Mouse (Mus musculus) testis, postnatal 10 days (tissue): ENCODE data around the gene Fgfr2.
"Not testable (repeated sequence)": the region's sequence is repeated elsewhere in the genome, so short reads cannot be mapped to it uniquely, and the experiment has no call there.

ENCODE experiments used
- DNase-seq: peaks from one replicate; pipeline ENCODE4 v3.0.0; 2021; ENCODE audit warnings: low spot score

Gene Fgfr2

DNA sequence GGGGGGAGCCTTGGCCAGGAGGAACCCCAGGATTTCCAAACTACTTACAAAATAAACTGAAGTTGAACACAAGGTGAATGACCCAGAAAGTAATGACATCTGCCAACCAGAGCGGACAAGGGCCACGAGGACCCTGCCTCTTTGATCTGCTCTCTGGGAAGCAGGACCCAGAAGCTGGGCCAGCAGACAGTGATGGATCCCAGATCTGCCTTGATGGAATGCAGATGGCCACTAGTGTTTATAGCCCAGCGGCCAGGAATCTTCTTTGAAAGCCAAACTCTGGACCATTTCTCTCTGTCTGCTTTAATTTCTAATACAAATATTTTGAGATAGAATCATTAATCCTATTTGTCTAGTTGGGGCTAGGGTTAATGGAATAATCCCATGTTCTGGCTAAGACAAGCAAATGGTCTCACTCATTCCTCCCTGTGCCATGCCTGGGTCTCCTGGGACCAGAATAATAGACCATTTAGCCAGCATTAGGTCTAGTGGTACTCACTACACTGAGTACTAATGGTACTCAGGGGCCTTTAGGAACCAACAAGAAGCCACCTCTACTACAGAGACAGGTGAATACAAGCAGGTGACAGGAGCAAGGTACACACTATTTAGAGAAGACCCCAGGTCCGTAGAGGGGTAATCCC is 674.5 kb downstream of the Fgfr2 start:
- DNase-seq, result no peak

DNA sequence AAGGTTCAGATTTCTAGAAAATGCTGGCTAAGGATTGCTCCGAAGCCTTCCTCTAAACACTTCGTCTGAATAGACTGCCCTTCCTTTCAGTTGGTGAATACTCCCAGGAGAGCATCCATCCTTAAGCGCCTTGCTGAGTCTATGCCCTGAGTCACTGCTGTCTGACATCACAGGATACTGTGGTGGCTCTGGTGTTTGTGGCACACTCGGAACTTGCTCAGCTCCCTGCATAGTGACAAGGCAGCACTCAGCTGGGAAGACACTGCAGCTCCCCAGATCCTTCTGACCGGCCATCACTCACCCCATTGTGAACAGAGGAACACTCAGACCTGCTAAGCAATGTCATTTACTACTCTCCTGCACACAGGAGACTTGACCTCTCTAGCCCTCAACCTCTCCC is 675.6 kb downstream of the Fgfr2 start:
- DNase-seq, result no peak

DNA sequence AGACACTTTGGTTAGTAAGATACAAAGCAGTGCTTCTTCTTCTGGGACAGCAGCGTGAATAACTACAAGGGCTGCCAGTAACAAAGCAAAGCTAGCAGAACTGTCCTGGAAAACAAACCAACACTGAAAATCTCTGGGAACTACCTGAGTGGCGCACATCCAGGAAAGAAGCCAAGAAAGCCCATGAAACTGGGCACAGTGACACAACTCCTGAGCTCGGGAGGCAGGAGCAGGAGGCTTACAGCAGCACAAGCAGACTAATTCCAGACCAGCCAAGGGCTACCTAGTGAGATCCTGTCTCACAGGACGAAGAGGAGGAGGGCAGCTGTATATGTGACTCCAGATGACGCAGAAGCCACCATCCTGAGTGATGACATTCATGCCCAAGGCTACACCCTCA is 676.3 kb downstream of the Fgfr2 start:
- DNase-seq, result no peak

DNA sequence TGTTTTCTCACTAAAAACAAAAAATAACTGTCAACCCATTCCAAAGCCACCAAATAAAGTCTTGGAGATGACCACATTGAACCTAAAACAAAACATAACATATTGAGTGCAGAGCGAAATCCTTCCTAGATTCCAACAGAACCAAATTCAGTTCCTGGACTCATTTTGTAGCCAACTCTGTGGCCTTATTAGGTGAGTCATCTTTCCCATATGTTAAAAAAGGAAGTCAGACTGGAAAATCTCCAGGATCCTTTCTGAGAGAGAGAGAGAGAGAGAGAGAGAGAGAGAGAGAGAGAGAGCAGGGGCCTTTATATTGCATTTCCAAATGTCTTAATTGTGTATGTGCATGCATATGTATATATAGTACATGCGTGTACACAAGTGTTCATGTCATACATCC is 678.9 kb downstream of the Fgfr2 start:
- DNase-seq, result no peak

DNA sequence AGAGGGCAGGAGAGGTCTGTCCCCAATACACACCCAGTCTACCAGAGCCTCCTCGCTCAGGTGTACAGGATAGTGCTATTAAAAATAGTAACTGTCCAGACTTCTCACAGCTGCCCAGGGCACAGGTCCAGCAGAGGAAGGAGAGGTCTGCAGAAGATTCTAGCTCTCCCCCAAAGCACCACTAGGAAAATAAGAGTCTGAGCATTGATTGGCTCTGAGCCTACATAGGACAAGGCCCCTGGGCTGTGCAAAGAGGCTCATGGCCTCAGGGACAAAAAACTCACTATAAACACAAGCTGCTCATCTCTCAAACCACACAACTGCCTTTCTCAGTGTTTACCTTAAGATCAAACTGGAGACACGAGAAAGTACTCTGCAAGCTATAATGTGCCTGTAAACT is 679.4 kb downstream of the Fgfr2 start:
- no peak for DNase-seq

DNA sequence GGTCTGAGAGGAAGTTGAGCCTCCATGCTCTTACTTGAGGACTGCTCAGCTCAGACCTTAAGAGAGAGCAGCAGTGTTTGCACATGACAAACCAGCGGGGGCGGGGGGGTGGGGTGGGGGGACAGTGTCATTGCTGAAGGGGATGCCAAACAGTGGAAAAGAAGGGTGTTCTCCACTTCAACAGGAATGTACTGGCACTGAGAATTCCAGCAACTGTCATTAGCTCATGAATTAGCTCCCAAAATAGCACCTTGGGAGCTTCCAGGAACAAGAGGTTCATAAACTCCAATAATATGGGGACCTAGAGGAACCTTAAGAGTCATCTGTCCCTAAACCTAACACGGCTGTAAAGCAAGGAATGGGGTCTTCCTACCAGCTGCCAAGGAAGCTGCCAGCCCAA is 680.0 kb downstream of the Fgfr2 start:
- DNase-seq, result no peak

DNA sequence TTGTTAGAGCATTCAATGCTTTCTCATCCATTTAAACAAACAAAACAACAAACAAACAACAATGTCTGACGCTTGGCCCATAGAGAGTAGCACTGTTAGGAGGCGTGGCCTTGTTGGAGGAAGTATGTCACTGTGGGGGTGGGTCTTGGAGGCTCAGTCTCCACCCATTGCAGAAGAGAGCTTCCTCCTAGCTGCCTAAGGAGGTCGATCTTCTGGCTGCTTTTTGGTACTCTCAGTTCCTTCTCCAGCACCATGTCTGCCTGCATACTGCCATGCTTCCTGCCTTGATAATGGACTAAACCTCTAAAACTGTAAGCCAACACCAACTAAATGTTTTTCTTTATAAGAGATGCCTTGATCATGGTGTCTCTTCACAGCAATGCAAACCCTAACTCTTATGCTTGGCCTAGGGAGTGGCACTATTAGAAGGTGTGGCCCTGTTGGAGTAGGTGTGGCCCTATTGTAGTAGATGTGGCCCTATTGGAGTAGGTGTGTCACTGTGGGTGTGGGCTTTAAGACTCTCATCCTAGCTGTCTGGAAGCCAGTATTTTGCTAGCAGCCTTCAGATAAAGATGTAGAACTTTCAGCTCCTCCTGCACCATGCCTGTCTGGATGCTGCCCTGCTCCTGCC is 680.9 kb downstream of the Fgfr2 start:
- DNase-seq, result not testable (repeated sequence)

DNA sequence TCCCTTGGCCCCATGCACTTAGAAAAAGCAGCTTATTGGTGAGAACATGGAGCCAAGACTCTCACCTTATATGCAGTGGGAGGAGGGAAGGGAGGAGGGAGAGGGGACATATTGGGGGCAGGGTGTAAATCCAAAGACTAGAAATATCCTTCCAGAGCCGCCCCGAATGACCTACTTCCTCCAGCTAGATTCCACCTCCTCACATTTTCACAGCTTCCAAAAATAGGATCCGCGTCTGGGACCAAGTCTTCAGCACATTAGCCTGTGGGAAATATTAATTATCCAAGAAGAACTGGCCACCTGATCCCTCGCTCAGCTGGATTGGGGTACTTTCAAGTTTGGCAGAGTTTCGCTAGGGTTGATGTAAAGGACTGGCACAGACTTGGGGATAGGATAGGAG is 683.2 kb downstream of the Fgfr2 start:
- no peak for DNase-seq

DNA sequence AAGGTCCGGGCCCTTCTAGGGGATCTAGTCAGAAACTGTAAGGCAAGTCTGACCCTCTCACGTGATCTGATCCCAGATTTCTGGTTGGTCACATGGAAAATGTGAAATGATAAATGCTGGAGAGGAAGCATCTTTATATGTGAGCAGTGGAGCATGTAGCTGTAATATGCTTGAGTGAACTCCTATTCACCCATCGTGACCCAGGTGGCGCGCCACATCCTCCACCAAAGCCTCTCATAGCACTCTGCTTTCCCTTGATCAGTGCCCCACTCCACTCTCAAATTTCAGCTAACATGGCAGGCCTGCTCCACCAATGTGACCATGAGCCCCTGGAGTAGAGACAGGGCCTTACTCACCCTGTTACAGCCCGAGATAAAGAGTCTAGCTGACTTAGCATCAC is 685.1 kb downstream of the Fgfr2 start:
- DNase-seq, result no peak

DNA sequence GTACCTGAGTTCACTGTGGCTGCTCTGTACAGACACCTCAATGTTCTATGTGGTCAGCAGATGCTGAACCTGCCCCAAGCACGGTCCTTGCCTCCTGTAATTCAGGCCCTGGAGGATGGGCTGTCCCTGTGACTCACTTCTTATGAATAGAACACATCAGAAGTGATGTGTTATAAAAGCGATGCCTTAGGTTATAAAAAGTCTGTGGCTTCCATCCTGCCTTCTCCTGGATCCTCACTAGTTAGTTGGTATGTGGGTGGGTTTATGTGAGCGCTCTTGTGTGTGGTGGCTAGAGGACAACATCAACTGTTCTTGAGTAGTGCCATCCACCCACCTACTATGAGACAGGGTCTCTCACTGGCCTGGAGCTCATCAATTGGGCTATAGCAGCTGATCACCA is 685.7 kb downstream of the Fgfr2 start:
- no peak for DNase-seq

DNA sequence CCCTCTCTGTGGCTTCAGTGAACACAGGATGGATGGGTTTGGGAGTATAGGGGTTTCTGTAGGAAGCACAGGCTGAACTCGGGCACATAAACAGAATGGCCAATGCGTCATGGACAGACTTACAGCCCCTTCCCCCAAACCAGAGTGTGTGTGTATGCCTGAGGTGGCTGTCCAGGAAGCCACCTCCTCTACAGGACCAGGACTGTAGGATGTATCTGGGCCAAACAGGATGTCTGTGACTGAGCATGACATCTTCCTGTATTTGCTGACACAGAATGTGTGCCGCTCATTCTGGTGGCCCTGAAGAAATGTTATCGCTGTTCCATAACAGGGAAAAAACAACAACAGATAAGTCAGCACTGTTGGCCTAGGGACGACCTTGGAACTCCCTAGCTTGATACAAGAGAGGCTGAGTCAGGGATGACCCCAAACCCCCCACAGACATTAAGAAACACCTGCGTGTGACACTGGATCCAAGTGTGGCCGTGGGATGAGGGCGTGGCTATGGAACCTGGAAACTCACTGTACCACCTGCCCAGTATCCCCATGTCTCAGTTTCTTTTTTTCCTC is 687.6 kb downstream of the Fgfr2 start:
- no peak for DNase-seq

DNA sequence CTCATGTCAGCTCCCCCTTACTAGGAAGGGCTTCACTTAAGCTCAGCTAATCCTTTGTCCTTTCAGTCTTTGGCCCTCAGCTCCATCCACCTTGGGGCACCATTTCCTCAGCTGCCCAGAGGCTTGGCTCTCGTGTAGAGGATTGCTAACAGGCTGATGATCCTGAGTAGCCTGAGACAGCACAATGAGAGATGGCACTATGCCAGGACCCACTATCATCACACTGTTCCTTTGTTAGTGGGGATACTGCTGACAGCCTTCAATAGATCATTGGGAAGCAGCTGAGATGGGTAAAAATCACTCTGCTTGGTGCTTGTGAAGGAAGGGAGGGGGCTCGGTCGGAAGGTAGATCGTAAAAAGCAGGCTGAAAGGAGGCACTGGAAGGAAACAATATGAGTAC is 693.8 kb downstream of the Fgfr2 start:
- no peak for DNase-seq

DNA sequence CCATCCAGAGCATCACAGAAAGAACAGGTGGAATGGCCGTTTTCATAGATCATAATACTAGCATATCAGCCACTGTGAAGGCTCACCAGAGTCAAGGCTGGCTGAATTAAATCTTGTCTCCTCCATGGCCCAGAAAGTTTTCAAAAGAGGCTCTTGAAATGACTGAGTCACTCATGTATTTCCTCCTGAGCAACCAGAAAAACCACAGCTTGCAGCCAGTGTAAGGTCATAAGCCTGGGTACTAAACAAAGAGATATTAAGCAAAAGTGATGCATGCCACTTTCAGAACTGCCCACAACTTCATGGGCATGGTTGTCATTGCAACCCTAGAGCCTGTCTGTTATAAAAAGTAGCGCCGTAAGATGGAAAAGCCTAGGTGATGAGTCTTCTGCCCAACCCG is 694.8 kb downstream of the Fgfr2 start:
- DNase-seq, result no peak

DNA sequence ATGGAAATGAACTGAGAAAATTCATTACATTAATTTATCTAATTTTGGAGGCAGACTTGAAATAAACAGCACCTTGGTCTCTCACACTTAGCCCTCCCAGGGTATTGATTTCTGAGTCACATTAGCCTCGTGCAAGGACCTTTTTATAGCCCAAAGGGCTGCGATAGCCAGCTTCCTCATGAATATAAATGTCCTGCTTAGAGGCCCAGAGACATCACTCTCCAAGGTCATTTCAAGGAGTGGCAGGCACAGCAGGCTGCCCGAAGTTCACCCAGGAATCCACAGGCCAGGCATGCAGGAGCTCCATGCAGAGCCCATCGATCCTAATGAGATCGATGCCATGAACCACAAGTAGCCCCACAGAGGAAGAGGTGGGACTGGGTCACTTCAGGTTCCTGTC is 697.1 kb downstream of the Fgfr2 start:
- no peak for DNase-seq

DNA sequence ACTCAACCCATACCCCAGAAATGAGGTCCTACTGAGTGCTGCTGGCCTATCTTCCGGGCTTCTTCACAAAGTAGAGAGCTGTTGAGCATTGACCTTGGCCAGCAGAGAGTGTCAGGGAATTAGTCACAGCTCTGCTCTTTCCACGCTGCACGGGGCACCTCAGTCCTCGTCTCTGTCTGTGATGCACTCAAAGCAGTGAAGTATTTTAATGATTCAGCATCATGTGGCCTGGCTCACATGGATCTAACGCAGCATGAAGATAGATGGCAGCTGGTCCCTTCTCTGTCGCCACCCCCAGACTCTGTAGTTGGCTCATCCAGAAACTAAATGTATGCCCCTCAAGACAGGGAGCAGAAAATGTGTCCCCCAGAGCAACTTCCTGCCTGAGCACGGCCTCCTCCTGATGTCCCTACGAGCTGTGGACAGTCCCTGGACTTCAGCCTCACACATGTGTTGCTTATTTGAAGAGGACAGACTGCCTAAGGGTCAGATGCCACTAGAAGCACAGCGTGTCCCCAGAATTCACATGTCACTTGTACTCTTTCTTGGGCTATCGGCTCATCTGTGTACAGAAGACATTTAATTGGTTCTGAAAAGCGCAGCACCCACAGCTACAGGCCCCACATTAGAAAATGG is 697.7 kb downstream of the Fgfr2 start:
- DNase-seq, result no peak

DNA sequence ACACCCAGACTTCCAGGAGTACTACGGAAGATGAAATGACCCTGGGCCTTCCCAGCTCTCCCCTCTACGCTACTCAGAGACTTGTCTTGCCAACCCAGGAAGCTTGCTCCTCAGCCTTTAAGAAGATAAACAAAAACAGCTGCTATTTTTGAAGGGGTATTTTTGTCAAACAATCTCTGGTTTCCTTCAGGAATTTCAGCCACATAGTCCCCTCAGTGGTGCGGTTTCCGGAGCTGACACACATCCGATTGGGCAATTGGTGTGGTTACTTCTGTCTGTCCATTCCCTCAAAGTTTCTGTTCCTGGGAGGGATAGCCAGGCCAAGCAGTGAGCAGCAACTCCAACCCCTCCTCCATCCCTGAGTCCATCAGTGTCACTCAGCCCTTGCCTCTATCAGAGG is 699.6 kb downstream of the Fgfr2 start:
- no peak for DNase-seq

DNA sequence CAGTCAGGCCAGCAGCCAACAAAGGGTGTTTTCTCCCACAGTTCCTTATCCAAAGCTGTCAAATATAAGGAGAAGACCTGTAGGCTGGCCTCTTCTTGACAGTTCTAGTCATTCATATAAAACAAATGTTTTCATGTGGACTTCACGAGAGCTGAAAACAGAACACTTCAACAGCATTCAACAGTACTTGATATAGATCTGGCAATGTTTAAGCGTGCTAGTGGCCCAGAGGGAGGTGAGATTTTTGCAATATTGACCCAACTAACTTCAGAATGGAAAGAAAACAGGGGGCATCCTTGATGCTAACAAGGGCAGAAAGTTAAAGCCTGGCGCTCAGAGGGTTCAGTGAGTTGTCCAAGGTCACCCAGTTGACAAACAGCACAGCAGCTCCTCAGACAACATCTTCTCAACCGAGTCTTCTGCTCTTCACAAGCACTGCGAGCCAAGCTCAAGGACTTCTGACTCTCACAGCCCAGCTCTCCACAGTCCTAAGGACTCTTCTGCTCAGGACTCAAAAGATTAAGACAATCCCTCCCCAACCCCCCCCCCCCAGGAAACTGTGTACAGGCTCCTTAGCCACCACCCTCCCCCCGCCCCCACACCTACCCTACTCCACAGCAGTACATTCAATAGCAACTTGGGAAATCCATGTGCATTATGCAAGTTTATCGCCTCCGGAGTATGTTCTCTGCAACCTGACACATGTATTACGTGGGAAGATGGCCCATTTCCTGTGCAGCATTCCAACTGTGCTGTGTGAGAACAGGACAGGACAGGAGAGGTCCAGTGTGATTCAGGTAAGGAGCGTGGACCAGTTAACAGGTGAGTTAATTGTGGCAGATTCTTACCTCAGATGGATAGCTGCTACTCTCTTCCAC is 703.5 kb downstream of the Fgfr2 start:
- DNase-seq, result no peak

DNA sequence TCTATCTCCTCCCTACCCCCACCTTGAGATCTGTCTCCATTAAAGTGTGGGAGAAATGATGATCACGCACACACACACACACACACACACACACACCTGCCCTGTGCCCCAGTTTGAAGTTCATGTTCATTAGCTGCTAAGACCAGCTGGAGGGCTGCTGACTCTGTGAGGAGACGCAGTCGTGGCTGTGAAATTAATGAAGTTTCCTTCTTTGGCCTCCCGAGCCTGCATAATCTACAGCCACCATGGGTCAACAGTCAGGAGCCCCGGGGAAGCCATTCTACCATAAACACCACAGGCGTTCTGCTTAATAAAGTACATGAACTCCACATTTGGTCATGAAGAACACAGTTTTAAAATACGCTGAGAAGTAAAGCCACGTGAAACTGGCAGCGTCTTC is 706.3 kb downstream of the Fgfr2 start:
- no peak for DNase-seq

DNA sequence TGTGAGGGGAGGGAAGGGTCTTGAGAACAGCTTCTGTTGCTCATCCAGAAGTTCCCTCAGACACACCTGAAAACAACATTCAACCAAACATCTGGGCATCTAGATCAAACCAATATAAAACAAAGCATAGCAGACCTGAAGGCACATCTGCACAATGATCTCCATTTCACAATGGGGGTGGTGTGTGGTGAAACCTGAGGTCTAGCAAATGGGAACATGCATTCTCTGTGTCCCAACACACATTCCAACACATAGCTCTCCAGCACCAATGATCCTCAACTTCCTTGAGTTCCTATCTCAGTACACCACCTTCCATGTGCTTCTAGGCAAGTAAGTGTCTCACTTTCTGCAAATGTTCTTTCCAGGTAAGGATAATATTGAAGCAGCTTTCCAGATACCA is 707.3 kb downstream of the Fgfr2 start:
- no peak for DNase-seq

DNA sequence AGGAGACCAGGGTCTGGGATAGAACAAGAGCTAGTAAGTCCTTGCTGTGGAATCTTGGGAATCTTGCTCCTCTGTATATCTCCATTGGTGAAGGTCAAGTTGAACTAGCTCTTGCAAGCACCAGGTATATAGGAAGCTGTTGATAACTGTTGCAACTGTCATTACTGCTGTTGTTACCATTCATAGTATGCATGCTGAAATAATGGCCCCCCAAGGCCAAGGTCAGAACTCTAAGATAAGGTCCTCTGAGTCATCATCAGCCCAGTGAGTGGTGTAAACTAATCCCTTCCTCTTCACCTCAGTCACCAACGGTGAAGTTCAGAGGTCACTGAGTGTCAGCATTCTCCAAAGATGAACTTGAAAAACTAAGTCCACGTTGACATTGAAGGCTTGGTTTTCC is 710.6 kb downstream of the Fgfr2 start:
- no peak for DNase-seq

DNA sequence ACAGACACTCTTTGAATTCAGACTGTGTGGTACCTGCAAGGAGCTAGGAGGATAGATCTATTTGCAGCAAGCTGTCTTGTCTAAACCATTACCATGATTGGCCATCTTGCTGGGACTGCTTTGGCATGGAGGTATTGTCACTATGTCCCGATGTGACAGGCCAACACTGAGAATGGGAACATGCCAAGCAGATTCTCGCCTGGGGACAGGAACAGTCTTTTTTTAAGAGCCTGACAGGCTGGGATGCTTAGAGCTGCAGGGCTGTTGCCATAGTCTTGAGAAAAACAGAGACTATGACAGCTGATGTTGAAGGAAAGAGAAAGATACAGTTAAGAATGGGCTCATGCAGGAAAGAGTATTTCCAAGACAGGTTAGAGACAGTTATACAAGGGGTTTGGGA is 711.4 kb downstream of the Fgfr2 start:
- no peak for DNase-seq

DNA sequence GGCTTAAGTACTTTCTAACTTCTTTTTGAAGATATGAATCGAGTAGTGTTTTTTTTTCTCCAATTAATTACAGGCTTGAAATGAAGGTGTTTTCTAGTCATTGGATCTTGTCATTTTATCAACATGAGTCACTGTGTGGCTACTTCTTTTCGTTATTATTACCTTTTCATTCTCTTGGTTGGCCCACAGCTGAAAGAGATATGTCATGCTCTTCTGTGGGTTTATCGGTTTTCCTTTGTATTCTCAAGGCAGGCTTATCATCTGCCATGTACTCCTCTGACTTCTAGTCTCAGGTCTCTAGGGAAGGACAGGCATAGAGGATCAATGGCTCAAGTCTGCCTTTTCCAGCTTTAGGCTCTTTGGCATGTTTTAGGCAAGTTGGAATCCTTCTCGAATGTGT is 712.2 kb downstream of the Fgfr2 start:
- DNase-seq, result no peak

DNA sequence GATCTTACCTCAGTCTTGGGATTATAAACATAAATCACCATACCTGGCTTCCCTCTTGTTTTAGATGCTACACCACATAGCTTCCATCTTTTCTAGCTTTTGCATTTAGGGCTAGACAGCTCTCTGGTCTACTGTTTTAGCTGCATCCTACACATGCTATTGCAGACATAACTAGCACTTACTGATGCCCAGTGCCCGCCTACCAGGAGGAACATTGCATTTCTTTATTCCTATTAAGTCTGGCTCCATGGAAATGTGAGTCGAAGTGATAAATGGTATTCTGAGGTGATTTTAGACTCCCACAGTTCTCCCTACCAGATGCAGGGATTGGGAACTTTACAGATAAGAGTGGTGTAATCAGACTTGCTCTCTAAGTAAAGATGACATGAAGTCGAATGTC is 713.3 kb downstream of the Fgfr2 start:
- DNase-seq, result no peak
